Mouse (Mus musculus): Measurements from ENCODE around the gene Atp8b3.

Atp8b3 gene

GRCm38 (mm10) chr10:80566375-80567092 is 27.6 kb upstream of the Atp8b3 start:
- peak; percentile 93 to 94 for DNase-seq

GRCm38 (mm10) chr10:80561116-80561944 is 22.4 kb upstream of the Atp8b3 start, which contains the start of gene Rexo1:
TSS of gene Rexo1 (minus strand) at chr10:80561560.
- DNase-seq = peak; percentile 97

- peak in 1 of 2 experiments; percentile 25 for DNase-seq
These were observed 21.7 kb upstream of the Atp8b3 start for GRCm38 (mm10) chr10:80560621-80561020.

DNA sequence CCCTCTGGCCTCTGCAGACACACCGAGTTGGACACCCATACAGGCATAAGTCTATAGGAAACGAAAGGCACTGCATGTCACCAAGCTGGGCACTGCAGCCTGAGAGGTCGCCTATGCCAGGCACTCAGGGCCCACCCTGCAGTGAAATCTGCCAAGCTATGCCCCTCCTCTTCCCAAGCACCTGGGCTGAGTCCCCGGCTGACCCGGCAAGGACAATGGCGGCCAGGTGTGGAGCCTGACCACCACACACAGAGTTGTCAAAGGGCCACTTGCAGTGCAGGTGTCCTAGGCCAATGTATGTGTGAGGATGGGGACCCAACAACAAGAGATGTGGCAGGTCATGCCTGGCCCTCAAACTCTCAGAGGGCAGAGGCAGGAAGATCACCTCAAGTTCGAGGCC is 20.5 kb upstream of the Atp8b3 start:
- DNase-seq = no peak

GRCm38 (mm10) chr10:80557346-80557965 is 18.5 kb upstream of the Atp8b3 start:
- peak; percentile 89 to 90 for DNase-seq

DNA sequence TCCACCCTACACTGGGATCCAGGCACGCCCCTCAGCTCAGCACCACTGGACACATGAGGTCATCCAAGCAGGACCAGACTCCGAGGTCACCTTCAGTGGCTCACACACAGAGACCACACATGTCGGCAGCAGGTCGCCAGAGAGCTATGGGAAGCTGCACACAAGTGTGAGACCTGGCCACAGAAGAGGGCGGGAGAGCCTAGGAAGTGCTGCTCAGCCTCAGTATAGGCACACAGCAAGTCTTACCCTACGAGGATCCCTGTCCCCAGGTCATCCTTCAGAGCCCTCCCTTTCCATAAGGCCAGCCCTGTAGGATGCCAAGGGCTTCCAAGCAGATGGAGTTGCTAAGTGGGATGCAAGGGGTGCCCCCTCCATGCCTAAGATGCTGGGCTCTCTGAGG is 15.1 kb upstream of the Atp8b3 start:
- no peak for DNase-seq

DNA sequence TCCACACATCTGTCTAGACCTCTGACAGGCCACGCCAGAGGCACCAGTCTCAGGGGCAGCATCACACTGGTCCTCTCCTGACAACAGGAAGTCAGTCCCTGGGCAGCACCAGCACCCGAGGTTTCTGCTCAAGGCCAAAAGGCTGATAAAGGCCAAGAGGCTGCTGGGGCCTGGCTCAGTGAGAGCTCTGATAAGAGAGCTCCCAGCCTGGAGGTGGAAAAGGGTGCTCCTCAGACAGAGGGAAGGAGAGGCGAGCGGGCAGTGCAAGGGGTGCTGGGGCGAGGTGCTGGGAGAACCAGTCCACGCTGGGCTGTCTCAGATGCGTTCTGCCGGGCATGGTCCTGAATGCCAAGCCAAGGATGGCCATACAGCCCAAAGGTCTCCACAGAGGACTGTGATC is 14.7 kb upstream of the Atp8b3 start:
- DNase-seq = no peak

DNA sequence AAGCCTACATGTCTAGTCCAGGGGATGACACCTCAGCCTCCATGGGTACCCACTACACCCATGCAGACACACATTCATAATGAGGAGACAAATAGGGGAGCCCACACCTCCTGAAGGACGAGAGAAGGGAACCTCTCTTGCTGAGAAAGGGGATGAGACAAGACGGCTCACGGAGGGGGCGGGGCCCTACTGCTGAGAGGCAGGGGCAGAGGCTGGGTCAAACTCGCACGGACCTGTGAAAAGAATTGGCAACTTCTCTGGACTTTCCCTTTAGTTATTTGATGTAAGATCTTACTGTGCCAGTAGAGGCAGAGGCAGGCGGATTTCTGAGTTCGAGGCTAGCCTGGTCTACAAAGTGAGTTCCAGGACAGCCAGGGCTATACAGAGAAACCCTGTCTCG is 13.4 kb upstream of the Atp8b3 start:
- DNase-seq = no peak

DNA sequence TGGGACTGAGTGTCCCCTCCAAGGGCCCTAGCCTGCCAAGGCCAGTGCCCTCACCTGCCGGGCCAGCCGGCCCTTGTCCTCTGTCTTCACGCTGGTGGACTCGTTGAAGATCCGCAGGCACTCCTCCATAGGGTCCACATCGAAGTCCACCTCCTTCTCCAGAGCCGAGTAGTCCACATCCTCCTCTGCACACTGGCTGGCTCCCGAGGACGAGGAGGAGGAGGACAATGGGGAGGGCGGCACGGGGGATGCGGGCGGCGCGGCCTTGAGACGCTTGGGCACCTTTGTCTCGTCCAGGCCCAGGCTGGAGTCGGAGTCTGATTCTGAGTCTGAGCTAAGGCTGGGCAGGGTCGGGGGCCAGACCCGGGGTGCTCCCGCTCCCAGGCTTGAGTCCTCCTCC is 10.4 kb upstream of the Atp8b3 start:
- DNase-seq = peak; percentile 34 to 47

DNA sequence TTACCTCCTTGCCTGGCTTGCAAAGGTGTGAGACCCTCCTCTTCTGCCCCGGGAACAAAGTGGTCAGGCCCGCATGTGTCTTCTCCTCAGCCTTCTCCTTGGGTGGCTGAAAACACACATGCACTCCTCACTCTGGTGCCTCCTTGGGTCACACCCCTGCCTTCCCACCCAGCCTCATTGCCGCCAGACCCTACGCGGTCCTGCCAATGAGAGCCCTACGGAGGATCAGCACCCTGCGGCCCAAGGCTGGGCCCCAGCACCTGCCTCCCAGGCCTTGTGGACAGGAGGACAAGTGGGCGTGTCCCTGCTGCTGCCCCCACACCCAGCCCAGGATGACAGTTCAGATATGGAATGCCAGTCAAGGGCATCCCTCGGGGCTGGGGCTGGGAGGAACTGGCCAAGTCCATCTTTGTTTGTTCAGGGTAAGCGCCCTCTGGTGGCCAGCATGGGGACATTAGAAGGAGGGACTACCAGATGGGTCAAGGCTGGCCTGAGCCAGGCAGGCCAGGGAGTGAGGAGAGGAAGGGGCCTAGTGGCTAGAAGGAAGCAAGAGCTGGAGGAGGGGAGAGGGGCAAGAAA is 9.6 kb upstream of the Atp8b3 start:
- DNase-seq = peak; percentile 82 to 86

DNA sequence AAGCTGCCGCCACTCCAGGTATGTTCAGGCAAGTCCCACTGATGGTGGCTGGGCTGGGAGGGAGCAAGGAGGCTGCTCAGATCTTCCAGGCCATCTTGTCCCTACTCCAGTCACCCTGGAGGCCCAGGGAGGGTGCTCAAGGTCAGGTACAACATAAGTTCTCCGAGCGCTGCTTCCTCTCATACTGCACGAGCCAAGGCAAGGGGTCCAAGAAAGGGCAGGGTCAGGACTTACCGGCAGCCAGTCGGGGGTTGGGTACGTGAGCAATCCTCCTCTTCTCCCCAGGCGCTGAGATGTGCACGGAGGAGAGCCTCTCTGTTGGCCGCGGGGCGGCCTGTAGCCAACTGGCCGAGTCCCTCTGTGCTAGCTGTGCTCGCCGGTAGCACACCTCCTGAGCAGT is 8.6 kb upstream of the Atp8b3 start:
- DNase-seq = no peak

- DNase-seq = no peak
These were observed 8.0 kb upstream of the Atp8b3 start for GRCm38 (mm10) chr10:80546945-80547344.

- DNase-seq = no peak
These were observed 6.7 kb upstream of the Atp8b3 start for GRCm38 (mm10) chr10:80545590-80545989.

GRCm38 (mm10) chr10:80543873-80544272 is 4.9 kb upstream of the Atp8b3 start:
- DNase-seq = no peak

DNA sequence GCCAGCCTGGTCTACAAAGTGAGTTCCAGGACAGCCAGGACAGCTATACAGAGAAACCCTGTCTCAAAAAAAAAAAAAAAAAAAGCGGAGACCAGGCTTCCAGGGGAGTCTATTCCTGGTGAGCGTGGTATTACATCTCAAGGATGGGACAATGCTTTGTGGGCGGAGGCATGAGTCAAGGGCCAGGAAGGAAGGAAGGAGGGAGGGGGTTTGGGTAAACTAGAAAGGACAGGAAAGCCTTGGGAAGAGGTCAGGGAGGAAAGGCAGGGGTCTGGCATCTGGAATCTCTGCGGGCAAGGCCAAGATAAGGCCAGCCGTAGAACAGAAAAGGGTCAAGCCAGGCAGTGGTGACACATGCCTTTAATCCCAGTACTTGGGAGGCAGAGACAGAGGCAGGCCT is 569 bp upstream of the Atp8b3 start:
- no peak for DNase-seq

GRCm38 (mm10) chr10:80538180-80538579 is 744 bp downstream of the Atp8b3 start:
- DNase-seq = no peak

DNA sequence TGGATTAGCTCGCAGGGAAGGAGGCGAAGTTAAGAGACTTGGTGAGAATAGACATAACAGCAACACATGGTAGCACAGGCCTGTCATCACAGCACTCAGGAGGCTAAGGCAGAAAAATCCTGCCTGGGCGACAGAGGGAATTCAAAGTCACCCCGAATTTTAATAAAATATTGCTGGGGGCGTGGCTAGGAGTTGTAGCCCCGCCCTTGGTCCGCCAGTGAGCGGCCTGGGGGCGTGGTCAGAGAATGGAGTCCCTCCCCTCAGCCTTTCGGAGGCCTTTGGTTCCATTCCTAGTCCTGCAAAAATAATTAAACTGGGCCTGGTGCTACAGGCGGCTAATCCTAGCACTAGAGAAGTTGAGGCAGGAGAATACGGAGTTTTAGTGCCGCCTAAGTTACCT is 3.2 kb downstream of the Atp8b3 start:
- DNase-seq = peak; percentile 42 to 61

DNA sequence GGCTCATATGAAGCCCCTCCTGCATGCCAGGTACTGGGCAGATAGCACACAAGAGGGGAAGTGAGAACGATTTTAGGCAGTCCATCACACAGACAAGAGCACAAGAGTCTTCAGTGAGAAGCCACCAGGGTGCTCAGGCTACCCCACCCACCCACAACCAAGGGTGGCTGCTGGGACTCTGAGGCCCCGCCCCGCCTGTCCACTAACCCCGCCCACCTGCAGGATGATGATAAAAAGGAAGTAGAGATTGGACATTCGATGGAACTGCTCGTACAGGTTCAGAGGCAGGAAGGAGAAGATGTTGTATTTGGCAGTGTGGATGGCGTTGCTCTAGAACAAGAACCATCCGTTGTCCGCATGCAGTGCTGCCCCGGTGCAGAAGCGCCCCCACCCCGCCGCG is 3.9 kb downstream of the Atp8b3 start:
- DNase-seq = peak; percentile 40 to 43

DNA sequence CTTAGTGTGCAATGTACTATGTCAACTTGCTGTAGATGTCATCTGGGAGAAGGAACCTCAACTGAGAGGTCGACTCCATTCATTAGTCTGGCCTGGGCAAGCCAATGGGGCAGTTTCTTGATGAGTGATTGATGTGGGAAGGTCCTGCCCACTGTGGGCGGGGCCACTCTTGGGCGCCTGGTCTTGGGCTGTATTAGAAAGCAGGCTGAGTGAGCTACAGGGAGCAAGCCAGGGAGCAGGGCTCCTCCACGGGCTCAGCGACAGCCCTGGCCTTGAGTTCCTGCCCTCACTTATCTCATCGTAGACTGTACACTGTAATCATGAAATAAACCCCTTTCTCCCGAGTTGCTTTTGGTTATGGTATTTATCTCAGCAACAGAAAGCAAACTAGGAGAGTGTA is 5.2 kb downstream of the Atp8b3 start:
- peak; percentile 42 to 69 for DNase-seq

DNA sequence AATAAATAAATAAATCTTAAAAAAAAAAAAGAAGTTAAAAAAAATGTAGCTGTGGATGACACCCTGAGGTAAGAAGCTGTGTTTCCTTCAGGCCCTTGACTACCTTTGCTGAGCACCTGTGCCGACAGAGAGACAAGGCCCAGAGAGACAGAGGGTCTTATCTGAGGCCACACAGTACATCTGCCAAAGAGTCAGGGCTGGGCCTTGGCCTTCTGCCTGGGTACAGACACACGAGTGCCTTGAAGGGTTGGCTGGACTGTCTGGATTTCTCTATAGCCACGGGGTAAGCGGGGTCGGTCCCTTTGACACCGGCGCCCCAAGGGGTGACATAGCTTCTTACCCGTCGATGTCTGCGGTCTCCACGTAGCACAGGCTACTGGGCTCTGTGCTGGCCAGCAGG is 6.1 kb downstream of the Atp8b3 start:
- no peak for DNase-seq

DNA sequence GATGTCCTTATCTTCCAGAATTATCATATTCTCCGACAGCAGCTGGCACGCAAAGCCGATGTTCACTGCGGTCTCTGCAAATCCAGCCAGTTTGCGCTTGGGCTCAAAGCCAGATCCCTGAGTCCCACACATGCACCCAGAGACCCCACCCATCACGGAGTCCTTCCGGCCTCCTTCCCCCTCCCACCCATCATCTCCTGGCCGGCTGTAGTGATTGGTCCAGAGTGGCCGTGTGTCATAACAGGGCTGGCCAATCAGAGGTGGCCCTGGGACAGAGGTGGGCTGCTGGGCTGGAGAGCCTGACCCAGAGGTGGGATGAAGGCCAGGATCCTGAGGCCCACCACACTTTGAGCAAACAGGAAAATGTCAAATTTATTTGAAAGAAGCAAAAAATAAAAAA is 12.8 kb downstream of the Atp8b3 start:
- DNase-seq = peak; percentile 27 to 53

- peak in 1 of 2 experiments; percentile 20 for DNase-seq
These were observed 15.6 kb downstream of the Atp8b3 start for GRCm38 (mm10) chr10:80523299-80523698.

- no peak for DNase-seq
These were observed 19.6 kb downstream of the Atp8b3 start for GRCm38 (mm10) chr10:80519287-80519686.

All from kidney, postnatal 4 days (tissue).